Mouse (Mus musculus) hindbrain, embryonic 13.5 days (tissue): ENCODE data around the gene Ccdc188. TPM values are rescaled to one million over a fixed set of nuclear protein-coding genes. Genes with fewer than 3 reads are reported as not detected.

ENCODE experiments used
- ATAC-seq: fragments of 200-750 bp; cut with Nextera tagmentation; 2 replicates; pipeline ENCODE4 v1.8.0; 2017; ENCODE audit warnings: moderate TSS enrichment; ENCODE audit not compliant: low FRiP score
- H3K27ac ChIP-seq: fragments of 300-500 bp; sonication (generic); 2 replicates; pipeline ENCODE4 v1.5.1; 2015; ENCODE audit warnings: inconsistent platforms, mild to moderate bottlenecking, moderate library complexity
- H3K27me3 ChIP-seq: fragments of 300-500 bp; sonication (generic); 2 replicates; pipeline ENCODE4 v1.6.1; 2015; ENCODE audit warnings: mild to moderate bottlenecking, inconsistent platforms
- H3K36me3 ChIP-seq: fragments of 300-500 bp; sonication (generic); 2 replicates; pipeline ENCODE4 v1.6.1; 2015; ENCODE audit warnings: mild to moderate bottlenecking, inconsistent platforms
- H3K4me1 ChIP-seq: fragments of 300-500 bp; sonication (generic); replicated peaks from 2 replicates; pipeline ENCODE4 v1.6.1; 2015; ENCODE audit warnings: inconsistent platforms
- H3K4me2 ChIP-seq: fragments of 300-500 bp; sonication (generic); 2 replicates; pipeline ENCODE4 v1.6.1; 2015; ENCODE audit warnings: inconsistent platforms, mild to moderate bottlenecking, moderate library complexity
- H3K4me3 ChIP-seq: fragments of 300-500 bp; sonication (generic); 2 replicates; pipeline ENCODE4 v1.5.1; 2015; ENCODE audit warnings: mild to moderate bottlenecking, inconsistent platforms
- H3K9ac ChIP-seq: fragments of 300-500 bp; sonication (generic); 2 replicates; pipeline ENCODE4 v1.6.1; 2015; ENCODE audit warnings: mild to moderate bottlenecking, inconsistent platforms
- H3K9me3 ChIP-seq: fragments of 300-500 bp; sonication (generic); 2 replicates; pipeline ENCODE4 v1.6.1; 2016; ENCODE audit warnings: inconsistent platforms
- WGBS: fragments of 180-500 bp; shearing (Covaris S2); methylation state at CpG from one replicate; pipeline ENCODE4 v1.1.7; 2015; 5-methylcytosine and 5-hydroxymethylcytosine counted together
- polyA plus RNA-seq: library from polyadenylated mRNA; unstranded; fragments of >200 nt; fragmentation: Nextera tagmentation; extraction: Ambion mirVana; gene quantifications from 2 replicates; pipeline ENCODE4 v1.2.1, GENCODE M21; 2015

The Ccdc188 gene
- polyA plus RNA-seq, 1 experiment from 2014 or later = not detected

DNA sequence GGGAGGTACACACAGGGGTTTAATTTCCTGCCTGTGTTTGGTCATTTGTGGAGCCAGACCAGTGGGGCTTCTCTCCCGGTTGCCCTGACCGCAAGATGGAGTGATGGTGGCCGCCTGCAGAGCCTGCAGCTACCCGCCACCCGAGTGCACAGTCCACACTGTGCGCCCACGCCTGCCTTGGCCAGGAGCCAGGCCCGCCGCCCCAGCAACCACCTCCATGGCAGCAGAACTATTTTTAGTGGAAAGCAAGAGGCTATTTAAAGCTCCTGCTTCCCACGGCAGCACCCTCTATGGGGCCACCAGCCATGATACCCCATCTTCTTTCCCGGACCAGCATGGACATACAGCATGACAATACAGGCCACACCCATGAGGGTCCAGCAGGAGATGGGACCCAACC is 11.9 kb downstream of the Ccdc188 start:
- peak overlapping the region; percentile 39; the same call in 1 of the 2 replicates for H3K9ac ChIP-seq
- WGBS = 52% methylated on average over 11 of the region's 11 CpGs
- H3K4me1 ChIP-seq = peaks cover 52% of the 10 kb centered on the region
- no peak overlapping the region; the same call in 1 of the 2 replicates for H3K4me2 ChIP-seq
- H3K9me3 ChIP-seq = no peaks in the 10 kb centered on the region
- peak overlapping the region; percentile 30; the same call in 1 of the 2 replicates for H3K27ac ChIP-seq
- ATAC-seq = no peak
- no peak overlapping the region for H3K4me3 ChIP-seq
- H3K36me3 ChIP-seq = peaks cover 42% of the 10 kb centered on the region
- H3K27me3 ChIP-seq = no peaks in the 10 kb centered on the region

DNA sequence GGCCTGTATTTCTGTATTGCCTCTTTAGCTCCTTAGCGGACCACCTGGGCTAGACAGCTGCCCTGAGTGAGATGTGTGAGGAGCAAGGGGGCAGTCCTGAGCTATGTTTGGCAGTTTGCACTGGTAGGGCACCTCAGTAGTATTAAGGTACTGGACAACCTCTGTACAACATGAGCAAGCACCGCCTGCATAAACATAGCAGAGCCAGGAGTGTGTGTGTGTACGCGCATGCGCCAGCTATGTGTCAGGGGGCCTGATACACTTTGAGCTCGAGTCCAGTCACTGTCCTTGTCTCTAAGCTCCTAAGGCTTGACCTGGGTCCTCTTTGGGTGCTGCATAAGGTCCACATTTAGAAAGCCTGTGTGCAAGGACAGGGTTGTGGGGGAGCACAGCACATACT is 12.9 kb downstream of the Ccdc188 start:
- 93% methylated on average over 6 of the region's 6 CpGs for WGBS
- H3K9me3 ChIP-seq = no peaks in the 10 kb centered on the region

DNA sequence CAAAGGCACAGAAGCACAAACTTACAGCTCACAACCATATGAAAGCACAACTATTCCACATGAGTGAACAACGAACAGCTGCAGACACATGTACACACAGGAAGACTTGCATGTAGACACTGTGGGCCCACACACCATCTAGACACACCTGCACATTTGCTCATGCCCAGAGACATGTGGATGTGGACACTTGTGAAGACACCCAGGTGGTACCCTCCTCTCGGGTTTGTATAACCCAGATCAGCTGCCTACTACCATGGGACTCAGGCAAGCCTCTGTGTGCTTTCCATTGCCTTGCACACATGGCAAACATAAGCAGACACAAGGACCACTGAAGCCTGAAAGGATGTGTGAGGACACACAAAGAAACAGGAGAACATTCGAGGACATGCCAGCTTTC is 13.4 kb downstream of the Ccdc188 start:
- peaks cover 27% of the 10 kb centered on the region for H3K36me3 ChIP-seq
- no peaks in the 10 kb centered on the region for H3K27me3 ChIP-seq
- no peak overlapping the region for H3K4me3 ChIP-seq
- H3K9ac ChIP-seq = 0 out of 2 replicates have a peak overlapping the region, but pooled peaks have one; percentile 2
- no peak overlapping the region for H3K27ac ChIP-seq
- 84% methylated on average over 3 of the region's 3 CpGs for WGBS
- H3K4me2 ChIP-seq = no peak overlapping the region
- H3K4me1 ChIP-seq = peaks cover 58% of the 10 kb centered on the region
- ATAC-seq = no peak
- no peaks in the 10 kb centered on the region for H3K9me3 ChIP-seq

More for the DNA sequence above, 12.9 kb downstream of the Ccdc188 start:
- H3K27me3 ChIP-seq = no peaks in the 10 kb centered on the region
- H3K9ac ChIP-seq = no peak overlapping the region
- H3K4me3 ChIP-seq = no peak overlapping the region
- peaks cover 32% of the 10 kb centered on the region for H3K36me3 ChIP-seq
- no peak for ATAC-seq
- peaks cover 53% of the 10 kb centered on the region for H3K4me1 ChIP-seq
- H3K4me2 ChIP-seq = no peak overlapping the region
- H3K27ac ChIP-seq = no peak overlapping the region

DNA sequence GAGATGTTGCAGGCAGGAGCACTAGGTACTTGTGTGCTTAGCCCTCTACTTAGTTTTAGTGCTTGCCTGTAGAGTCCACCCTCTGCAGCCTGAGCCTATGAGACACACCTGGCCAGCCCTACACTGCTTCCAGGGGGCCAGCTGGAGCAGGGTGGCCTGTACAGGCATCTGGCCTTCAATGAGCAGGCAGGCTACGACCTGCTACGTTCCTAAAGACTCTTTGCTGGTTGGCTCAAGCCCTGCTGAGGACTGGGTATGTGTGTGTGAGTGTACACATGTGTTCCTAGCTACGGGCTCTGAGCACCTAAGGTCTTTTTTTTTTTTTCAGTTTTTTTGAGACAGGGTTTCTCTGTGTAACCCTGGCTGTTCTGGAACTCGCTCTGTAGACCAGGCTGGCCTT is 13.8 kb downstream of the Ccdc188 start:
- H3K27me3 ChIP-seq = no peaks in the 10 kb centered on the region
- H3K9me3 ChIP-seq = no peaks in the 10 kb centered on the region
- ATAC-seq = no peak
- H3K4me3 ChIP-seq = no peak overlapping the region
- H3K4me1 ChIP-seq = peaks cover 62% of the 10 kb centered on the region
- 0 out of 2 replicates have a peak overlapping the region, but pooled peaks have one; percentile 2 for H3K9ac ChIP-seq
- no peak overlapping the region for H3K4me2 ChIP-seq
- WGBS = 89% methylated on average over 4 of the region's 4 CpGs
- peaks cover 23% of the 10 kb centered on the region for H3K36me3 ChIP-seq
- H3K27ac ChIP-seq = no peak overlapping the region

DNA sequence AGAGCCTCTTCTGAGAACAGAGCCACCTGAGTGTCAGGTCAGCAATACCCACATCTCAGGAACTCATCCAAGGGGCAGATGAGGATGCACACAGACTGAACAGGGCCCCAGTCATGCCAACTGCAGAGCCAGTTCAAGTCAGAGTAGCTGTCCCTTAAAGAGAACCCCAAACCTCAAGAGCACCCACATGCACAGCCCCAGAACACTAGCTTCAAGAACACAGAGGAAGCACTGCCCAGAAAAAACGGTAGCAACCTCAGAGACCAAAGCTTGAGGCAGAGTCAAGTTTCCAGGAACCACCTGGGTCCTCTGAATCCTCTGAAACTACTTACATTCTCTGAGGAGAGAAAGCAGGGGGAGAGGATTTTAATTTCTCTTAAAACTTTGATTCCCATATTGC is 15.8 kb downstream of the Ccdc188 start:
- Histone ChIP-seq H3K9ac (peak overlapping the region; percentile 93; the same call in 1 of the 2 replicates), H3K4me2 (peak overlapping the region; percentile 92), H3K4me3 (peak overlapping the region; percentile 92), H3K9me3 (no peaks in the 10 kb centered on the region), H3K27me3 (no peaks in the 10 kb centered on the region), H3K4me1 (peaks cover 64% of the 10 kb centered on the region), H3K27ac (no peak overlapping the region), H3K36me3 (peaks cover 12% of the 10 kb centered on the region)
- 63% methylated on average over 1 of the region's 1 CpGs for WGBS
- no peak for ATAC-seq

DNA sequence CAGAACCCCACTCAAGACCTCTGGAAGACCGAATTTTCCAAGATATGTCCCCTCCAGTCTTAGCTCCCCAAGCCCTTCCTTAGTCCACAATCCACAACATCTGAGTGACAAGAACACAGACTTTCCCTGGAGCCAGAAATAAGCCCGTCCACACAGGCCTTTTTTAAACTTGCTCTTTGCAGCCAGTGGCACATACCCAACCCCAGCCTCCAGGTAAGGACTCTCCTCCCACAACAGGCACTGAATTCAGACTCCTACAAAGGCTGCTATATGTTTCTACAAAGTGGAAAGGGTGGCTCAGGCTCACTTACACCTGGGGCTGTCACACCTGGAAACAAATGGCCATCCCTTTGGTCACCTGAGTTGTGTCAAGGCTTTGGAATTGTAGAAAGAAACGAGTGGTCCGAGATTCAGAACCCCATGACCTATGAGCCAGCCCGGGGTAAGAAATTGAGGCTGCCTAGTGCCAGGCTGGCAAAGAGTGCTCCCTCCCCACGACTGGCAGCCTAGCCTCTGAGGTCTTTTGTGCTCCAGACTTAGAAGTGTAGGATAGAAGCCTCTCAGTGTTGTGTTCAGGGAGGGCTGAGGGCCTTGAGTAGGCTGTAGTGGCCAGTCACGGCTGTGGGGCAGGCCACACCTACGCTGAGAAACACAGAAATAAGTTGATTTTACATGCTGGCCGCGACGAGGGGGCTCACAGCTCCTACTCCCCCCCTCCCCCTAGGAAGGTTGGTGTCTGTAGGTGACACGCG is 16.4 kb downstream of the Ccdc188 start:
- Histone ChIP-seq H3K4me3 (peak overlapping the region; percentile 92), H3K9ac (peak overlapping the region; percentile 93), H3K4me1 (peaks cover 58% of the 10 kb centered on the region), H3K4me2 (peak overlapping the region; percentile 92), H3K27ac (peak overlapping the region; percentile 96), H3K36me3 (peaks cover 14% of the 10 kb centered on the region), H3K9me3 (no peaks in the 10 kb centered on the region), H3K27me3 (no peaks in the 10 kb centered on the region)
- WGBS = 23% methylated on average over 13 of the region's 13 CpGs
- ATAC-seq = peak; percentile 16

DNA sequence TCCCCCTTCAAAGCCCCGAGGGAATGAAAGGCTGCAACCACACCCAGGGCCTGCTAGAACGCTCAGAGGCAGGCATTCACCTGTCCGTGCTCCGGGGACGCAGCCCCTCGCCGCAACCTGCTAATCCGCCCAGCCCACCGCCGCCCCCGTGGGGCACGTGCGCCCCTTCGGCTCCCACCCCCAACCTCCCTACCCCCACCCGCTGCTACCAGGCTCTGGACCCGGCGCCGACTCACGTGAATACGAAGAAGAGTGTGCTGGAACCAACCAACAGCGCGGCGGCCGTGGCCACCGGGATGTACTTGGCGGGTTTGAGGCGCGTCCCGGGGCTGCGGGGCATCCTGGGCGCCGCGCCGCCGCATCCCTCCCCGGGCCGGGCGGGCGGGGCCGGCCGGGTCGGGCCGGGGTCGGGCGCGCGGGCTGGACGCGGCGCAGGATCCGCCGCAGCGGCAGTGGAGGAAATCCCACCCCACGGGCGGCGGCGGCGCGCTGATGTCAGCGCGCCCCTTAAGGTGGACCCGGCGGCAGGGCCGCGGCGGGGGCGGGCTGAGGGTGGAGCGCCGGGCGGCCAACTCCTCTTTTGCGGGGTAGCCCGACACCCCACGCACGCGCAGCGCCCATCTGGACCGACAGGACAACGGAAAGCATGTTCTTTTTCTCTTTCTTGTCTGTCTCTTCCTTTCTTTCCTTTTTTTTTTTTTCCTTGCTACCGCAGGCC is 17.2 kb downstream of the Ccdc188 start, which contains the start of gene Zdhhc8:
Gene Zdhhc8 (minus strand): TSS at position 466 of the 718 bp plus-strand sequence.
- Histone ChIP-seq H3K9ac (peak within 1 kb of the TSS; percentile 93), H3K4me1 (peaks cover 51% of the 10 kb centered on the region), H3K36me3 (peaks cover 19% of the 10 kb centered on the region), H3K4me2 (peak within 1 kb of the TSS; percentile 92), H3K27ac (peak within 1 kb of the TSS; percentile 96), H3K4me3 (peak within 1 kb of the TSS; percentile 92), H3K27me3 (no peaks in the 10 kb centered on the region), H3K9me3 (no peaks in the 10 kb centered on the region)
- ATAC-seq = peak; percentile 86
- WGBS = 1% methylated on average over 43 of the region's 79 CpGs

DNA sequence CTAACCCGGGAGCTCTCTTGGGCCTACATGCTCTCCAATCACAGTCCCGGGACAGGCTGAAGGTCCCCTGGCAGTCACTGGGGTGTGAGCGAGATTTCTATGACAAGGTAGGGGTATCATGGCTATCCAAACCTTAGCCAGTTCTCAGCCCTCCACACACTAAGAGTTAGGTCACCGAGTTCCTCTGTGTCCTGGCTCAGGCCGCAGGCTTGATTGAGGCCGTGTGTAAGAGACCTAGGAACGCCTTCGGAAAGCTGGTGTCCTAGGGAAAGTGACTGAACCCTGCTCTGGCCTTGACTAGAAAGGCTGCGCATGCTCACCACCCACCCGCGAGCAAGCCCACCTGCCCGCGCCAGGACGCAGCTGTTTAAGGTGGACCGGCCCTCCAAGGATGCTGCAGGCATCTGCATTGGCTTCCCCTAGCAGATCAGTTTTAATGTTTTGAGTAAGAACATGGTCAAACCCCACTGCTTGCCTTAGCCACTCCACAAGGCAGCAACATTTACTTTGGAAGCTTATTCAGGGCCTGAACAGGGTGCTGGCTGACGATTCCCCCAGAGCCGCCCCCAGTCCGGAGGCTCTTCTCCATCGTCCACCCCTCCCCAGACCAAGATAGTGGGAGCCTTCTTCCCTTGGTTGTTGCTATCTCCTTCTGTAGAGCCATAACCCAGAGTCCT is 17.8 kb downstream of the Ccdc188 start:
- H3K4me1 ChIP-seq = peaks cover 44% of the 10 kb centered on the region
- peak overlapping the region; percentile 96 for H3K27ac ChIP-seq
- whole genome bisulfite sequencing = 5% methylated on average over 19 of the region's 19 CpGs
- H3K4me3 ChIP-seq = peak overlapping the region; percentile 92
- no peaks in the 10 kb centered on the region for H3K27me3 ChIP-seq
- H3K4me2 ChIP-seq = peak overlapping the region; percentile 92
- peak; percentile 87 for ATAC-seq
- H3K9me3 ChIP-seq = no peaks in the 10 kb centered on the region
- H3K9ac ChIP-seq = peak overlapping the region; percentile 93
- H3K36me3 ChIP-seq = peaks cover 26% of the 10 kb centered on the region

DNA sequence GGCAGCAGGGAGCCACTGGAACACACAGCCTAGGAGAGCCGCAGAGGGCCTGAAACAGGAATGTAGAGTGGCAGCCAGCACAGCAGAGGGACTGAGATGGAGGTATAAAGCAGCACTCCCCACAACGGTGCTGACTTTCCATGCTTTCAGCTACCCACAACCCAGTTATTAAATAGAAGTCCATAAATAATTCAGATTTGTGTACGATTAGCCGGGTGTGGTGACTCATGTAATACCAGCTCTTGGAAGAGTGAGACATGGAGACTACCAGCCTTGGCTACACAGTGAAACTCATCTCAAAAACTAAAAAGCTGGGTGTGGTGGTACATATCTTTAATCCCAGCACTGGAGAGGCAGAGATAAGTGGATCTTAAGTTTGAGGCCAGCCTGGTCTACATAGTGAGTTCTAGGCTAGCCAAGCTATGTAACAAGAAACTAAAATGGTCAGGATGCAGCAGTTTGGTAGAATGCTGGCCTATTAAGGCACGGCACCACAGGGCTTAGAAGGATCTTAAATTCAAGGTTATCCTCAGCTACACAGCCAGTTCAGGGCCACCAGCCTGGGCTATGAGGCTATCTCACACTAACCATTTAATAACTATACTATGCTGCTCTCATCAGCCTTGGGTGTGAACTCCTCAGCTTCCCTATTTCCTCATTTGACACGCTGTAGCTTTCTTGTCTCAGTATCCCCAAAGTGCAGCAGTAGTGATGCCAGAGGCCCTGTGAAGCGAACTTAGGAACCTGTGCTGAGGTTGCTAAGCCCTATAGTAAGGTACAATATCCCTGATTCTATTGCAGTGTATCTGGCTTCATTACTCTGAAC is 19.2 kb downstream of the Ccdc188 start:
- H3K9me3 ChIP-seq = no peaks in the 10 kb centered on the region
- no peaks in the 10 kb centered on the region for H3K27me3 ChIP-seq
- peaks cover 40% of the 10 kb centered on the region for H3K36me3 ChIP-seq
- 75% methylated on average over 7 of the region's 7 CpGs for WGBS
- H3K27ac ChIP-seq = no peak overlapping the region
- no peak overlapping the region for H3K9ac ChIP-seq
- peaks cover 30% of the 10 kb centered on the region for H3K4me1 ChIP-seq
- no peak overlapping the region for H3K4me2 ChIP-seq
- ATAC-seq = no peak
- no peak overlapping the region for H3K4me3 ChIP-seq

DNA sequence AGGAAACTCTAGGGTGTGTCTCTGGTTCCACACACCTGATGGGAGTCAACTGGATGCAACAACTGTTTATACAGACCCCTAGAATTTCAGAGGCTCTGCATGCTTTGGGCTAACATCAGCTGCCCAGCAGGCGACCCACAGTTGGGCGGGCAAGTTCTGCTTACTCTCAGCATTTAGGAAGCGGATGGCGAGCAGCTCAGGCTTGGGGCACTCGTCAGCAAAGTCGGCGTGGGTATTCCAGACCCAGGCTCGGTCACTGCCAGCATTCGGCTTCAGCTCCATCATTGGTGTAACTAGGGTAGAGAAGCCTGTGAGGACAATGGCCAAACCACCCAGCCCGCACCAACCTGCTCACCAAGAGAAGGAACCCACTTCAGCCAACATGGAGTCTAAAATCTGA is 23.9 kb downstream of the Ccdc188 start:
- Histone ChIP-seq H3K36me3 (peaks cover 87% of the 10 kb centered on the region), H3K4me1 (peaks cover 12% of the 10 kb centered on the region), H3K4me3 (no peak overlapping the region), H3K9me3 (no peaks in the 10 kb centered on the region), H3K27ac (no peak overlapping the region), H3K27me3 (no peaks in the 10 kb centered on the region), H3K4me2 (no peak overlapping the region), H3K9ac (no peak overlapping the region)
- WGBS = 97% methylated on average over 10 of the region's 10 CpGs
- no peak for ATAC-seq

DNA sequence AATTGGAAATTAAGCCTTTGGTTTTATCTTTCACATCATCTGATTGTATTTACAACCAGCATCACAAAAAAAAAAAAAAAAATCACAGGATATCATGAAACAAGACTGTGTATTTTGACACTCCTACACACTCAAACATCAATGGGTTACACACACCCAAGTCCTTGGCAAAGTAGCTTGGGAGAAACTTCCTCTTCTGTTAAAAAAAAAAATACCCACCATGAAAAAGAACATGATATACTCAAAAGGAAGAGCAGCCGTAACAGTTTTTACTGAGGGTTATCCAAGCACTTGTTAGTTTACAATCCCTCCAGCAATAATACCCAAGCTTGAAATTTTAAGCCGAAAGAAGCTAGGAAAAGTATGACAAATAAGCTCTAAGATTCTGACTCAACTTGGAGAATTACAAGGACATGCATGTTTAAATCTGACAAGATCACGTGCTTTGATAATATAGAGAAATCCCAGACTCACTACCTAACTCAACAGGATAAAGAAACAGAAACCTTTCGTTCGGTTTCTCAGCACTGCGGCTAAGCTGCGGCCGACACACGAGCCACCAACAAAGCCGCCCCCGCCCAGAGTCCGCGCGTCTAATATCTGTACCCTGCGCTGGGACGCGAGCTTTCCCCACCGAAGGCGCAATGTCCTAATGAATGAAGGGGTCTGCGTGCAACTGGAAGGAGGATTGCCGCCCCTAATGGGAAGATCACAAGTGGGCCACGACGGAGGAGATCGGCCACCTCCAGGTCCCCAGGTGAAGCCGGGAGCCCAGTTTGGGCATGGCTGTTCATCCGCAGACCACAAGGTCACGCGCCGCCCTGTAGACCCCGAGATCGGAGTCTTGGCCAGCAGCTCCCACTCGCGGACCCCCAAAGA is 30.1 kb downstream of the Ccdc188 start:
- H3K4me2 ChIP-seq = peak overlapping the region; percentile 72
- peak overlapping the region; percentile 95 for H3K4me3 ChIP-seq
- ATAC-seq = peak; percentile 8
- WGBS = under 1% methylated on average over 33 of the region's 33 CpGs
- no peaks in the 10 kb centered on the region for H3K9me3 ChIP-seq
- H3K27me3 ChIP-seq = no peaks in the 10 kb centered on the region
- H3K9ac ChIP-seq = peak overlapping the region; percentile 93
- peaks cover 63% of the 10 kb centered on the region for H3K36me3 ChIP-seq
- peaks cover 50% of the 10 kb centered on the region for H3K4me1 ChIP-seq
- H3K27ac ChIP-seq = peak overlapping the region; percentile 94
